Mouse (Mus musculus) MEL (cell line): ENCODE measurements at regions not wholly inside any gene's neighbourhood (a gene's known extent, or its start where the extent isn't known, plus 50 kb on each side); places are given as distances from the start of the nearest gene placed in this dataset.

Source experiments
- DNase-seq: peaks from one replicate; pipeline ENCODE4 v3.0.0; 2011; ENCODE audit warnings: low read depth, low spot score
- H3K27ac ChIP-seq: 2 replicates; pipeline ENCODE4 v1.5.1; 2012; ENCODE audit warnings: low read depth, mild to moderate bottlenecking, control low read depth, low read length, moderate library complexity; ENCODE audit not compliant: control insufficient read depth
- H3K27me3 ChIP-seq, 2 experiments: fragments of 150-350 bp in 1 of 2; sonication (generic) in 1 of 2; 2 replicates each; pipeline ENCODE4 v1.6.1; 2012; ENCODE audit warnings: low read length in 2 of 2, mild to moderate bottlenecking in 2 of 2, improper control_type of control experiment in 1 of 2, moderate library complexity in 1 of 2; ENCODE audit not compliant: insufficient read depth in 2 of 2, control insufficient read depth in 1 of 2
- H3K36me3 ChIP-seq, 2 experiments: 2 replicates each; pipeline ENCODE4 v1.6.1; 2012 to 2014; ENCODE audit warnings: low read length in 2 of 2, improper control_type of control experiment in 1 of 2, inconsistent platforms in 1 of 2, mild to moderate bottlenecking in 1 of 2; ENCODE audit not compliant: insufficient read depth in 2 of 2, control insufficient read depth in 1 of 2
- H3K4me1 ChIP-seq, 2 experiments: fragments of 150-350 bp in 1 of 2; sonication (generic) in 1 of 2; 2 replicates each; pipeline ENCODE4 v1.6.1; 2012; ENCODE audit warnings: low read length in 2 of 2, improper control_type of control experiment in 1 of 2, mild to moderate bottlenecking in 1 of 2; ENCODE audit not compliant: insufficient read depth in 2 of 2, control insufficient read depth in 1 of 2
- H3K4me3 ChIP-seq, 2 experiments: fragments of 150-350 bp in 1 of 2; sonication (generic) in 1 of 2; 2 replicates each; pipeline ENCODE4 v1.5.1; 2012; ENCODE audit warnings: low read depth in 2 of 2, low read length in 2 of 2, mild to moderate bottlenecking in 2 of 2, moderate library complexity in 2 of 2, control low read depth in 1 of 2, improper control_type of control experiment in 1 of 2; ENCODE audit not compliant: control insufficient read depth in 1 of 2, insufficient read depth in 1 of 2
- H3K79me2 ChIP-seq: 2 replicates; pipeline ENCODE4 v1.6.1; 2012; ENCODE audit warnings: mild to moderate bottlenecking, low read length, moderate library complexity; ENCODE audit not compliant: control insufficient read depth, poor library complexity, insufficient read depth
- H3K9ac ChIP-seq: 2 replicates; pipeline ENCODE4 v1.6.1; 2012; ENCODE audit warnings: low read depth, mild to moderate bottlenecking, control low read depth, low read length, moderate library complexity; ENCODE audit not compliant: control insufficient read depth, poor library complexity, severe bottlenecking
- H3K9me3 ChIP-seq: fragments of 150-350 bp; sonication (generic); replicated peaks from 2 replicates; pipeline ENCODE4 v1.6.1; 2012; ENCODE audit warnings: mild to moderate bottlenecking, low read length, improper control_type of control experiment, moderate library complexity; ENCODE audit not compliant: insufficient read depth
- BHLHE40 ChIP-seq: IDR thresholded peaks from 2 replicates; pipeline ENCODE4 v1.6.1; 2012; ENCODE audit warnings: low read depth, mild to moderate bottlenecking, inconsistent platforms, low read length, improper control_type of control experiment, borderline replicate concordance
- CHD1 ChIP-seq: IDR thresholded peaks from 2 replicates; pipeline ENCODE4 v1.6.1; 2012; ENCODE audit warnings: low read depth, mild to moderate bottlenecking, inconsistent platforms, low read length, improper control_type of control experiment
- CHD2 ChIP-seq: IDR thresholded peaks from 2 replicates; pipeline ENCODE4 v1.6.1; 2011; ENCODE audit warnings: low read length, improper control_type of control experiment
- CTCF ChIP-seq, 3 experiments: IDR thresholded peaks in 2 of 3; conservative IDR thresholded peaks in 1 of 3; 2 replicates each; pipeline ENCODE4 v1.5.1; 2011 to 2012; ENCODE audit warnings: low read length in 3 of 3, low read depth in 2 of 3, mild to moderate bottlenecking in 2 of 3, improper control_type of control experiment in 1 of 3, inconsistent platforms in 1 of 3, mixed read lengths in 1 of 3, moderate library complexity in 1 of 3; ENCODE audit not compliant: control insufficient read depth in 1 of 3, insufficient read depth in 1 of 3, poor library complexity in 1 of 3, severe bottlenecking in 1 of 3
- E2F4 ChIP-seq: IDR thresholded peaks from 2 replicates; pipeline ENCODE4 v1.6.1; 2011; ENCODE audit warnings: low read depth, low read length, improper control_type of control experiment, borderline replicate concordance
- ELF1 ChIP-seq: IDR thresholded peaks from 2 replicates; pipeline ENCODE4 v1.6.1; 2014; ENCODE audit warnings: low read depth, mild to moderate bottlenecking, inconsistent platforms, low read length, improper control_type of control experiment, moderate library complexity
- EP300 ChIP-seq, 2 experiments: IDR thresholded peaks; 2 replicates each; pipeline ENCODE4 v1.6.1; 2011; ENCODE audit warnings: improper control_type of control experiment in 2 of 2, low read length in 2 of 2, low read depth in 1 of 2, mild to moderate bottlenecking in 1 of 2
- ETS1 ChIP-seq: IDR thresholded peaks from 2 replicates; pipeline ENCODE4 v1.6.1; 2012; ENCODE audit warnings: low read depth, mild to moderate bottlenecking, inconsistent platforms, low read length, improper control_type of control experiment, moderate library complexity
- KAT2A ChIP-seq: conservative IDR thresholded peaks from 2 replicates; pipeline ENCODE4 v1.6.1; 2012; ENCODE audit warnings: low read depth, low read length, improper control_type of control experiment, inconsistent platforms
- MAX ChIP-seq: IDR thresholded peaks from 2 replicates; pipeline ENCODE4 v1.6.1; 2011; ENCODE audit warnings: low read length, improper control_type of control experiment
- MAZ ChIP-seq: IDR thresholded peaks from 2 replicates; pipeline ENCODE4 v1.6.1; 2012; ENCODE audit warnings: low read depth, mild to moderate bottlenecking, inconsistent platforms, low read length, improper control_type of control experiment
- MEF2A ChIP-seq: IDR thresholded peaks from 2 replicates; pipeline ENCODE4 v1.6.1; 2014; ENCODE audit warnings: low read depth, mild to moderate bottlenecking, inconsistent platforms, low read length, improper control_type of control experiment; ENCODE audit not compliant: poor library complexity, insufficient replicate concordance, severe bottlenecking; ENCODE audit errors: extremely low read depth
- MXI1 ChIP-seq: IDR thresholded peaks from 2 replicates; pipeline ENCODE4 v1.6.1; 2011; ENCODE audit warnings: mild to moderate bottlenecking, low read depth, low read length, improper control_type of control experiment
- MYC ChIP-seq: IDR thresholded peaks from 2 replicates; pipeline ENCODE4 v1.6.1; 2011; ENCODE audit warnings: low read depth, mild to moderate bottlenecking, low read length, improper control_type of control experiment, moderate library complexity
- NELFE ChIP-seq: IDR thresholded peaks from 2 replicates; pipeline ENCODE4 v1.6.1; 2011; ENCODE audit warnings: low read depth, low read length, improper control_type of control experiment
- NRF1 ChIP-seq: IDR thresholded peaks from 2 replicates; pipeline ENCODE4 v1.6.1; 2014; ENCODE audit warnings: low read depth, mild to moderate bottlenecking, inconsistent platforms, low read length, improper control_type of control experiment, moderate library complexity; ENCODE audit not compliant: poor library complexity, insufficient read depth, severe bottlenecking
- POLR2A ChIP-seq, 2 experiments: IDR thresholded peaks; 2 replicates each; pipeline ENCODE4 v1.6.1; 2011 to 2012; ENCODE audit warnings: low read length in 2 of 2, mild to moderate bottlenecking in 2 of 2, control low read depth in 1 of 2, improper control_type of control experiment in 1 of 2, low read depth in 1 of 2, moderate library complexity in 1 of 2; ENCODE audit not compliant: control insufficient read depth in 1 of 2, insufficient read depth in 1 of 2, poor library complexity in 1 of 2
- RAD21 ChIP-seq: IDR thresholded peaks from 2 replicates; pipeline ENCODE4 v1.6.1; 2011; ENCODE audit warnings: mild to moderate bottlenecking, low read depth, low read length, improper control_type of control experiment
- SIN3A ChIP-seq: IDR thresholded peaks from 2 replicates; pipeline ENCODE4 v1.6.1; 2012; ENCODE audit warnings: low read length, improper control_type of control experiment, inconsistent platforms
- SMC3 ChIP-seq: IDR thresholded peaks from 2 replicates; pipeline ENCODE4 v1.6.1; 2011; ENCODE audit warnings: low read depth, low read length, improper control_type of control experiment
- TBP ChIP-seq: IDR thresholded peaks from 2 replicates; pipeline ENCODE4 v1.8.0; 2011; ENCODE audit warnings: low read depth, low read length, improper control_type of control experiment
- TCF12 ChIP-seq: IDR thresholded peaks from 2 replicates; pipeline ENCODE4 v1.6.1; 2014; ENCODE audit warnings: low read depth, mild to moderate bottlenecking, inconsistent platforms, low read length, improper control_type of control experiment, moderate library complexity
- UBTF ChIP-seq: IDR thresholded peaks from 2 replicates; pipeline ENCODE4 v1.6.1; 2012; ENCODE audit warnings: low read depth, mild to moderate bottlenecking, inconsistent platforms, low read length, improper control_type of control experiment, moderate library complexity, borderline replicate concordance; ENCODE audit not compliant: insufficient read depth
- USF1 ChIP-seq: IDR thresholded peaks from 2 replicates; pipeline ENCODE4 v1.6.1; 2014; ENCODE audit warnings: low read depth, mild to moderate bottlenecking, inconsistent platforms, low read length, improper control_type of control experiment, moderate library complexity
- USF2 ChIP-seq, 2 experiments: IDR thresholded peaks; 2 replicates each; pipeline ENCODE4 v1.6.1; 2011 to 2012; ENCODE audit warnings: improper control_type of control experiment in 2 of 2, low read length in 2 of 2, borderline replicate concordance in 1 of 2, inconsistent platforms in 1 of 2, low read depth in 1 of 2, mild to moderate bottlenecking in 1 of 2; ENCODE audit not compliant: insufficient read depth in 1 of 2
- ZC3H11A ChIP-seq: IDR thresholded peaks from 2 replicates; pipeline ENCODE4 v1.6.1; 2012; ENCODE audit warnings: low read depth, mild to moderate bottlenecking, inconsistent platforms, low read length, improper control_type of control experiment
- ZMIZ1 ChIP-seq: IDR thresholded peaks from 2 replicates; pipeline ENCODE4 v1.6.1; 2012; ENCODE audit warnings: low read depth, mild to moderate bottlenecking, inconsistent platforms, low read length, improper control_type of control experiment, moderate library complexity
- ZNF384 ChIP-seq: IDR thresholded peaks from 2 replicates; pipeline ENCODE4 v1.6.1; 2012; ENCODE audit warnings: low read depth, mild to moderate bottlenecking, inconsistent platforms, low read length, improper control_type of control experiment

DNA sequence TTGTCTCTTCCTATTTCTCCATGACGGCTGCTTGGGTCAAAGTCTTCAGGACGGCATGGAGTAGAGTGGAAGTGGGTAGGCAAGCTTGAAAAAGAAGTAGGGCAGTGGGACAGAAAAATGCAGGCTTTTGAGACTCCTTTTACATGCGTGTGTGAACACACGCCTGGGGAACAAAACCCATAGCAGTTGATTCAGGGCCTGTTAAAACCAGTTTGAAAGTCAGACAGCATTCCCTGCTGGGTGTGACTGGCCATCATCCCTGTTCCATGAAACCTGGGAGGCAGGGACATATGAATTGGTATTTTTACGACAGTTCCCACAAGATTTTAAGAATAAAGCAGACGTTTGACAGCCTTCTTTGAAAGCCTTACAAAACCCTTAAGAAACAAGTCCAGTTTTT lies 226.8 kb upstream of the Cdh13 start:
- H3K79me2 ChIP-seq = no peaks in the 10 kb centered on the region
- H3K36me3 ChIP-seq = no peaks in the 10 kb centered on the region
- H3K9me3 ChIP-seq = no peaks in the 10 kb centered on the region
- H3K27me3 ChIP-seq = no peaks in the 10 kb centered on the region
- H3K27ac ChIP-seq = no peak overlapping the region
- TF ChIP-seq ZC3H11A (no peak), MEF2A (no peak), ETS1 (no peak), SIN3A (no peak), POLR2A (IDR thresholded peaks at IDR 0.05; ENCODE audit: control insufficient read depth in 1 of 2, insufficient read depth in 1 of 2, low read depth in 1 of 2, low read length in 2 of 2, poor library complexity in 1 of 2) (no peak), EP300 (IDR thresholded peaks at IDR 0.05; ENCODE audit: low read depth in 1 of 2, low read length in 2 of 2) (no peak), KAT2A (no peak), MYC (no peak), CTCF (IDR thresholded peaks at IDR 0.05 in 2 of 3, conservative IDR thresholded peaks at IDR 0.05 in 1 of 3; ENCODE audit: control insufficient read depth in 1 of 3, insufficient read depth in 1 of 3, low read depth in 2 of 3, low read length in 3 of 3, poor library complexity in 1 of 3, severe bottlenecking in 1 of 3) (no peak), ZNF384 (no peak), MAX (no peak), USF1 (no peak), ZMIZ1 (no peak), MAZ (no peak), USF2 (IDR thresholded peaks at IDR 0.05; ENCODE audit: borderline replicate concordance in 1 of 2, insufficient read depth in 1 of 2, low read depth in 1 of 2, low read length in 2 of 2) (no peak), SMC3 (no peak), TBP (no peak), MXI1 (no peak), NELFE (no peak), RAD21 (no peak)
- no peak for DNase-seq
- H3K4me1 ChIP-seq = no peaks in the 10 kb centered on the region
- no peak overlapping the region for H3K9ac ChIP-seq
- no peak overlapping the region for H3K4me3 ChIP-seq

DNA sequence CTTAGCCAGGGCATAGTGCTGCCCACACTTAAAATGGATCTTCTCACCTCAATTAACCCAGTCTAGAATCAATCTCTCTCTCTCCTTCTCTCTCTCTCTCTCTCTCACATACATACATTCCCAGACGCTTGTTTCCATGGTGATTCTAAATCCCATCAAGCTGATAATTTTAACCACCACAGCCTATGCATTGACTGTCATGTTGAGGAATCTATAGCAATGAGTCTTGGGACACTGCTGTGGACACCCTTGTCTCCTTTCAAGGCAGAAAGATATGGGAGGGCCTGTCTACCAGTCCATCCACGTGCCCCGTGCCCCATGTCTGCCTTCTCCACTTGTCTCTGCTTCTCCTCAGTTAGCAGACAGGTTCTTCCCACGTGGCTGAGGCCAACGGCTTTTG lies 228.0 kb upstream of the Cdh13 start:
- no peak overlapping the region for H3K9ac ChIP-seq
- no peaks in the 10 kb centered on the region for H3K9me3 ChIP-seq
- H3K4me1 ChIP-seq = no peaks in the 10 kb centered on the region
- no peak for TF ChIP-seq ZMIZ1
- no peak for TF ChIP-seq EP300 (IDR thresholded peaks at IDR 0.05; ENCODE audit: low read depth in 1 of 2, low read length in 2 of 2)
- no peak for TF ChIP-seq NRF1
- no peak for TF ChIP-seq MXI1
- no peak for TF ChIP-seq POLR2A (IDR thresholded peaks at IDR 0.05; ENCODE audit: control insufficient read depth in 1 of 2, insufficient read depth in 1 of 2, low read depth in 1 of 2, low read length in 2 of 2, poor library complexity in 1 of 2)
- TF ChIP-seq SIN3A = no peak
- TF ChIP-seq E2F4 = no peak
- TF ChIP-seq UBTF = no peak
- no peak for TF ChIP-seq ELF1
- TF ChIP-seq SMC3 = no peak
- no peak for TF ChIP-seq CHD1
- TF ChIP-seq MEF2A = no peak
- TF ChIP-seq TCF12 = no peak
- TF ChIP-seq CHD2 = no peak
- TF ChIP-seq BHLHE40 = no peak
- no peak for TF ChIP-seq ZNF384
- TF ChIP-seq CTCF (IDR thresholded peaks at IDR 0.05 in 2 of 3, conservative IDR thresholded peaks at IDR 0.05 in 1 of 3; ENCODE audit: control insufficient read depth in 1 of 3, insufficient read depth in 1 of 3, low read depth in 2 of 3, low read length in 3 of 3, poor library complexity in 1 of 3, severe bottlenecking in 1 of 3) = no peak
- no peak for TF ChIP-seq USF1
- no peak for TF ChIP-seq ETS1
- H3K36me3 ChIP-seq = no peaks in the 10 kb centered on the region
- H3K4me3 ChIP-seq = no peak overlapping the region
- no peaks in the 10 kb centered on the region for H3K27me3 ChIP-seq
- no peaks in the 10 kb centered on the region for H3K79me2 ChIP-seq
- DNase-seq = no peak
- no peak overlapping the region for H3K27ac ChIP-seq
